Mouse (Mus musculus) MEL-GATA-1-ER (cell line): Measurements from ENCODE around the gene Sgcb.
A peak's percentile ranks its signal among the peaks of the same experiment; 100 is the strongest.
"Not testable (repeated sequence)": the region's sequence is repeated elsewhere in the genome, so short reads cannot be mapped to it uniquely, and the experiment has no call there.

ENCODE experiments used
- DNase-seq: peaks from one replicate; pipeline ENCODE4 v3.0.0-alpha.2; 2012; ENCODE audit warnings: low read depth; ENCODE audit errors: extremely low read depth

Sgcb gene

DNA sequence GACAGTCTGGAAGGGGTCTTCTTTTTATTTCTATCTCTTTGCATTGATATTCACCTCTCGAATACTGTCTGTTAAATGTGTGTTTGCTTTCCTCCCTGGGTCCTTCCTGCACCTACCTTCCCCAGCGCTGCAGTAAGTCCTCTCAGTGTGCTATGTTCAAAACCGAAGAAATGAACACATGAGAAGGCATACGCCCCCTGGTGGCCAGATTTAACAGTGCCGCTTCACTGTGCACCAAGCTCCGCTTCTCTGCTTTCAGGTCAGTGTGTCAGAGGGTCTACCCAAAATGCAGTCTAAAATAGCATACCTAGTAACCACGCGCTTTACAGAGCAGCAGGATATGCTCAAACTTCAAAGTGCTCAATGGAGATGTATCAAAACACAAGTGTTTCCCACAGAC is 14.4 kb downstream of the Sgcb start:
- peak; percentile 52 for DNase-seq

DNA sequence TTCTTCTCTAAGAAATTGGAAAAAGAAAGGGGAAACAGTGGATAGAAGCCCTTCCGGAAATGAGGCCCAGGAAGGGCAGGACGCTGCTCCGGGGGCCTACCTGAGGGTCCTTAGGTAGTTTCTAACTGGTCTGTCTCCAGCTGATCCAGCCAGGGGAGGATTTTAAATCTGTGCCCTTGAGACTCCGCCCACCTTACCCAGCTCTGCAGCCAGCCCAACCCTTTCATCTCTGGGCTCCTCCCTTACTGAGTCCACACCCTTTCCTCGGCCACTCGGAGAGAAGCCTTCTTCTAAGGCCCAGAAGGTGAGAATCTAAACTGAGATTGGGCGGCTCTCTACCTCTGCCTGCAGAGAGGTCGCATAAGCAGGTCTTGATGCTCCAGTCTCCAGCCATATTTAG is 15.3 kb downstream of the Sgcb start, which contains the start of gene Lrrc66:
Lrrc66 (minus strand) TSS at position 236 of the 400 bp plus-strand sequence.
- DNase-seq, result no peak

DNA sequence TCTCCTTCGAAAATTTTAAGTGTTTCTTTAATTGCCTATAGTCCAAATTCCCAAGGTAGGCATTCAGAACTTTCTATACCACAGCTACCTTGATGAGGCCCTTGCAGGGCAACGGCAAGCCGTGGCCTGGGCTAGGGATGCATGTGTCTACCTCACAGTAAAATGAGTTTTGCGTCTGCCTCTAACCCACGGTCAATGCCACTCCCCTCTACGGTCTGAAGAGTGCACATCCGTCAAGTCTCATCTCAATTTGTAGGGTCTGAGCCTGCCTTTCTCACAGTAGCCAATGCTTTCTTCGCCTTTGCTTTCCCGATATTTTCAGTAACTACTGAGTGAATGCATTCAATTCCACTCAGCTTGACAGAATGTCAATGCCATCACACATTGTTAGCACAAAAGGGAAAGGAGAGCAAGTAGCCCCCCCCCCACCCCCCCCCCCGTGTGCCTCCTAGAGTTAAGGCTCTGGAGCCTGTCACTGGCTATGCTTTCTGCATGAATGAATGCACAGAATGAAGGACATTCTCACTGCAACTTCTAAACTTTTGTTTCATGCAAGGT is 16.5 kb downstream of the Sgcb start:
- DNase-seq, result no peak

DNA sequence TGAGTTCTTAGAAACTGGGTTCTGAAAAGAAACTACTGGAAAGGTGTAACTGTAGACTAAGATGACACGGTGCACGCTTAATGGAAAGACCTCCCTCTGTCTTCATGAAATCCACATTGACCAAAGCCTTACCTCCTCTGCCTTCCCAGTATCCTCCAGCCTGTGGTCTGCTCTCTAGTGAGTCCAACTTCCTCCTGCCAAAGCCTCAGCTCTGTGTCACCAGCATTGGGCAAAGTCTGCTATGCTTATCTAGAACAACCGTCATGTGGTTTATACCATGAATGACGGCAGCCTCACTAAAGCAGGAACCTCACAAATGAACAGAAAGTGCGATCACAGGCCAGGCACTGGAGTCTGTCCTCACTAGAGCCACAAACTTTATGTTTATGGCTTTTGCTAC is 17.4 kb downstream of the Sgcb start:
- DNase-seq, result peak; percentile 93

DNA sequence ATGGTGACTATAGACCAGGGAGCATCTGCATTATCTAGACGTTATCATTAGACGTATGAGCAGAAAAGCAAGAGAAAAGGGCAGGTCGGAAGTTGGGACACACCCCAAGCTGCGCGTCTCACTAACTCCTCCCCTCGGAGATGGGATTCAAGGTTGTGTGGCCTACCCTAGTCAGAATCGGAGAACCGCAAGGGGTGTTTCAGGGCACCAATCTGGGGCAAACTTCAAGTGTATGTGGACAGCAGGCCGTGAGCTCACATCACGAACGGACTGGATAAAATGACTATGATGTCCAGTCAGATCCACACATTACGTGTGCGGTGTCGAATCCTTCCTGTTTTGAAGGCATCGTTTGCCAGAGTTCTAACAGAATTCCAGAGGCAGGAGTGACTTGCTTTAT is 19.6 kb downstream of the Sgcb start:
- DNase-seq, result no peak

DNA sequence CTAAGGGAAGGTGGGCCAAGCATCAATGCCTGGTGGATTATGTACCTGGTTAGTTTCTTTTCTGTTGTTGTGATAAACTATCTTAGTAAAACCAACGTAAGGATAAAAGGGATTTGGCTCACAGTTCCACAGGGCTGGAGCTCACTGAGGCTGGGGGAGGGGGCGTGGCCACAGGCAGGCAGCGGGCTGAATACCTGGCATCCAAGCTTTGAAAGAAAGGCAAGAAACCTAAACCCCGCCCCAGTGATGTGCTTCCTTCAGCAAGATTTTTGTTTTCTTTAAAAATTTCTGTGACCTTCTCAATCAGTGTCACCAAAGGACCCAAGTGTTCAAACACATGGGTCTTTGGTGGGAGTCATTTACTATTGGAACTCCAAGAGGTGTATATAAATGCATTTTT is 20.0 kb downstream of the Sgcb start:
- no peak for DNase-seq

DNA sequence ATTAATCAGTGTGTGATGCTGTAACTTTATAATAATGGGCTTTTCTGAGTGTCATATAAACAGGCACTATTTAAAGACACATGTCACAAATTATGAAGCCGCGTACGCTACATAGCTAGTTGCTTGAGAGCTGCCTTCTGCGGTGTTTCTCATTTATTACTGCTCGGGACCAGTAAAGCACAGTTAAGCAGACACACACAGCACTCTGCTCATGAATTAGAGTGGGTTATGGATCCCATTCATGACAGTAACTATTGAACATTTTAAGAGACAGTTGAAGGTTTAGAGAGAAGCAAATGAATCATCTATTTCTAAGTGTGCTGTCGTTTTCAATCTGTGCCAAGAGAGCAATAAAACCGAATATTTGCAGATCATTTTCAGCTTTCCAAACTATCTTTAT is 20.7 kb downstream of the Sgcb start:
- no peak for DNase-seq

DNA sequence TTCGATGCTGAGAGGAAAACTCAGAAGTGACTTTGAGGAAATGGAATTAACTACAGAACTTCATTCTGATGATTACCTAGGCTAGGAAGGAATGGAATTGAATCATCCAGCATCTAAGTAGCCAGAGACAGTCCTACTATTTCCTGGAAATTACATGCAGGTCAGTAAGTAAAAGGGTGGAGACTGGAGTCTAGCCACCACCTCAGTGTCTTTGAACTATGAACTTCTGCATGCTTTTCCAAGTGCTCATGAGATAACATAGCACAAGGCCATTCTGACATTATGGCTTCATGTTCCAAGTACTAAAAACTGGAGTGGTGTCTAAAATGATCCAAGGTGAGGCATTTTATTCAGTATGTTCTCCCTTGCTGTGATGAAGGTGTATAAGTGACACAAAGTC is 22.1 kb downstream of the Sgcb start:
- DNase-seq, result no peak

DNA sequence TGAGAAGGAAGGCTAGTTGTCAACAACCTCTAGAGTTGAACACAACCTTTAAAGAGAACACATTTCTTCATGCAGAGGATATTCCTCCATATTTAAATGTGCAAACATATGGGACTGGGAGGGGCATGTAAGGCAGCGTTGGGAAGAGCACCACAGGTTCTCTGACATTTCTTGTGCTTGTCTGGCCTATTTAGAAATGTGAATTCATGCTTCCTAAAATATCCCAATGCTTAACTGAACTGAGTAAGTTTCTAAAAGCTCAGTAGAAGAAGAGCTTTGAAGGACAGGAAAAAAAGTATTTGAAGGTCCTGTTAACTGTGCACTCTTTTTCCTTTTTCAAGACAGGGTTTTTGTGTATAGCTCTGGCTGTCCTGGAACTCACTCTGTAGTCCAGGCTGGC is 28.6 kb downstream of the Sgcb start:
- no peak for DNase-seq

DNA sequence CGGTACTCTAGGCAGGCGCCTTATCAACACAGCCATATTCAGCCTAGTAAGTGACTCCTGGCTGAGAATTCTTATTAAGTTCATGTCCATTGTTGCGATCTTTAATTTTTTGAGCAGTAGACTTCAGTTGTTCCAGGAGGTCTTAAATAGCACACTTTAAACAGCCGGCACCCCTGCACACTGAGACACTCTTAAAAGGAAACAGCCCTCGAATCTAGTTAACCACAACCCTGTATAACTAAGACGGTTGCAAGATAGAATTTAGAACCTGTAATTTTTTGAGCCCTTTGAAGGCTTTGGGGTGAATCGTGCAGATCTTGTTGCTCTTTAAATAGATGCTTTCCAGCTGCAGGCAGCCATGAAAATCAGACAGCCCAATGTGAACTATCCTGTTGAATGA is 32.4 kb downstream of the Sgcb start:
- no peak for DNase-seq

DNA sequence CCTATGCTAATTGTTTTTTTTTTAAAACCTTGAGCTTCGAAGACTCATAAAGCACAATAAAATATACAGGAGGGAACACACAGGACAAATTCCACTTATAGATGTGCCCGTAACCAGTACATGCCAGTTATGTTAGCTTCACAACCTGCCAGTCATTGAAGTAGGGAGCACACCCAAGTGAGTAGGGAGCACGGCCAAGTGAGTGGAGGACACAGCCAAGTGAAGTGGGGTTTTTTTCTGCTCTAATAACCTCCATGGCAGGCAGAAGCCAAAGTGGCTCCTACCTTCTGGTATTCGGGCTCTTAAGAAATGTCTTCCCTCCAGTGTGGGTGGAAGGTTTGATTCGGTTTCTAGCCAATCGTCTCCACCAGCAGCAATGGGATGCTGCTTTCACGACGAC is 34.3 kb downstream of the Sgcb start:
- DNase-seq, result no peak

DNA sequence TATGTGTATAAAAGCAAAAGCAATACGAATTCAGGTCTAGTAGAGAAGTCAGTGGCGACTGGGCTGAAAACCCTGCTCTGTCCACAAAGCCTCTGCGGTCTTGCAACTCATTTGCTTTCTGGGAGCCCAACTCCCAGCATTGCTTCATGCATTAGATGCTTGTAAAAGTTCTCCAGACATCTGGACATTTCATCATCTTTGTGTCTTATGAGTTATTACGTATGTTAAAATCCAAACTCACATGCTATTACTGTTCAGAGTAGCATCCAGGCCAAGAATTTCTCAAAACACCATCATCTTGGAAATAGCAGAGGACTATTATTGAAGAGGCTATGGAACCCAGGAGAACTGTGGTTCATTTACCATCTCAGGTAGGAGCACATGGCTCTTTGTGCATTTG is 36.5 kb downstream of the Sgcb start:
- no peak for DNase-seq

DNA sequence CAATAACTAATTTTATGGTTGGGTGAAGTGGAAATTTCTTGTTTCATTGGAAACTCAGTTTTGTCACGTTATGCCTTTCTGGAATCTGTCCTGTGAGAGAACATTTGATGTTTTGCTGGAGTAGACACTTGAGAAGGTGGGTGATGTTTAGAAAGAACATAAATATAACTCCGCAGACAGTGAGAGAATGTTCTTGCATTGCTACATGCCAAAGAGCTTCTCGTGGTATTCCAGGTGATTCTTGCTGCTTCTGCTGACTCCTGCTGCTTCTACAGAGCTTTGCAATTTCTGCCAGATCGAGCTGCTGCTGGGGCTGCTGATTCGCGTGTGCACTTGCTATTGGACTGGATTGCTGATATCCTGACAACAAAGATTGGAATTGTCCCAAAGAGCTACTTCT is 42.6 kb downstream of the Sgcb start:
- no peak for DNase-seq

DNA sequence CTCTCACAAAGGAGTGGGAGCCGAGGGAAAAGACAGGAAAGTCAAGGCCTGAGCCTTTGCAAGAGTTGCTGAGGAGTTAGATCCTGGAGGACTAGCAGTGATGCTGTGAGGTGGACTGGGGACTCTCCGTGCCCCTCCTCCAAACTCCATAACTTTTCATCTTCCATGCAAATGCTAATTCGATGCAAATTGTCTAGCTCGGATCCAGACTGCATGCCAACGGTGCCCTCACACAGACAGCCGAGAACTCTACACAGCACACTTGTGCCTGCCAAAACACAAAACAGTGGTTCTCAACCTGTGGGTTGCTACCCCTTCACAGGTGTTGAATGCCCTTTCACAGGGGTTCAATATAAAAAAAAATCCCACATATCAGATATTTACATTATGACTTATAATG is 43.0 kb downstream of the Sgcb start:
- DNase-seq, result no peak

DNA sequence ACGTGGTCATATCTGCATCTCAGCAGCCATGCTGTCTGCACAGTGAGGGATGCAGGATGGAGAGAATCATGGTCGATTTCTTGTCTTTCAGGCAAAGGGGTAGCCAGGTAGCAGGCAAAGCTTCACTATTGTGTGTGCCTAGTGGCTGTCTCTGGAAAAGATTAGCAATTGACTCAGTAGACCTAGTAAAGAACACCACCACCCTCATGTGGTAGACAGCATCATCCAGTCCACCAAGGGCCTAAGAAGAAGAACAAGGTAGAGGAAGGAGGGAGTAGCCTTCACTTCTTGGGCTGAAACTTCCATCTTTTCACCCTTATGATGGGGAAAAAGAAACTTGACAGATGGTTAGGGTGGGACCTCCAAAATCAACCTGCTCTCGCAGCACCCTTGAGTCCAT is 44.7 kb downstream of the Sgcb start:
- no peak for DNase-seq

DNA sequence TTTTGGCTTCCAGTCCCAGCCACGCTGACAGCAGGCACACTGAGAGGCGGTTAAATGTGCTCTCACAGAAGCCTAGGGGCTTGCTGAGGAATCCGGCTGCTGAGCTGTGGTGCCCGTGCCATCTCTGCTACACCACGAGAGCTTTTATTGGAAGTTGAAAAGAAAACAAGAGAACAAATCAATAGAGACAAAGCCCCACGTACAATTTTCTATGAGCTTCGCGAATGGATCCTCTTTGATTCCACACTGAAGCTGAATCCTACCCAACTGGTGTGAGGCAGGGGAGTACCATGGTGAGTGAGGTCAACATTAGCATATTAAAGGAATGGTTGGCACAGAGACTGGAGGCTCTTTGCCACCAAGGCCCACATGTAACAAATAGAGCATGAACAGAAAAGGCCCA is 46.2 kb downstream of the Sgcb start:
- no peak for DNase-seq

DNA sequence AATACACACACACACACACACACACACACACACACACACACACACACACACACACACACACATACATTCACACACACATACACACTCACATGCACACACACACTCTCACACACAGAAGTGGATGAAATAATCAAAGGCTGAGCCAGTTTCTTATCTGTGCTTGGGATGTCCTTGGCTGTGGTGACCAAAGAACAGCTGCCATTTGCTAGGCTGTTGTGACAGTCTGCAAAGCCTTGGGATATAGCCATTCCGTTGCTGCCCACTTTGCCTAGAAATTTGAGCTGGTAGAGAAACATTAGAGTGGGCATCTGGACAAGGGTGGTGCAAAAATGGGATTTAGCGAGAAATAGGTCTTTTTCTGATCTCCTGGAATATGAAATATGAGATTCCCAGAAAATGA is 47.6 kb downstream of the Sgcb start:
- no peak for DNase-seq

DNA sequence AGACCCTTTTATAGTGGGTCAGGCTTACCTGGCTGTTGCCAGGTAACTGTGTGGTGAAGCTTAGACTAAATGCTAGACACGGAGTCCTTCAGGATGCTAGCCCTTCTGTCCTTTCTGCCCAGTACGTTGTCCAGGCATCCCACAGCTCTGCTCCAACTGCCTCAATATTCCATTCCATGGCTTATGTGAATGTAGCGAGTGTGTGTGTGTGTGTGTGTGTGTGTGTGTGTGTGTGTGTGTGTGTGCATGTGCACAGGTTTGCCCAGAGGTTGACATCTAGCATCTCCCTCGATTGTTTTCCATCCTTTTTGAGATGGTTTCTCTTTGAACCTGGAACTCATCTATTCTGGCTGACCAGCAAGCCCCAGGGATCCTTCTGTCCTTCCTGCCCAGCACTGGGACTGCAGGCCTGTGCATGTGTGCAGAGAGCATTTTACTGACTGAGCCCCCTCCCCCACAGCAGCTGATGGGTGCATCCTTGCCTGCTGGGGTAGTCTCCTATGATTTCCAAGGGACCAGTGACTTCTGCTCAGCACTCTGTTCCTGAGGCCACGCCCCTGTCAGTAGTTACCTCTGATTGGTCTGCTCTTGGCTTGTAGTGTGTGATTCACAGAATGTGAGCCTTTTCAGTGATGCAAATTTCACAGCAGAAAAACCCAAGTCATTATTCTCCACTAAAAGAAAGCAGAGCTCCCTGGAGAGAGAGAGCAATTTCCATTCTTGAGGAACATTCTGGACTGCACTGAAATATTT is 48.5 kb downstream of the Sgcb start:
- no peak for DNase-seq

DNA sequence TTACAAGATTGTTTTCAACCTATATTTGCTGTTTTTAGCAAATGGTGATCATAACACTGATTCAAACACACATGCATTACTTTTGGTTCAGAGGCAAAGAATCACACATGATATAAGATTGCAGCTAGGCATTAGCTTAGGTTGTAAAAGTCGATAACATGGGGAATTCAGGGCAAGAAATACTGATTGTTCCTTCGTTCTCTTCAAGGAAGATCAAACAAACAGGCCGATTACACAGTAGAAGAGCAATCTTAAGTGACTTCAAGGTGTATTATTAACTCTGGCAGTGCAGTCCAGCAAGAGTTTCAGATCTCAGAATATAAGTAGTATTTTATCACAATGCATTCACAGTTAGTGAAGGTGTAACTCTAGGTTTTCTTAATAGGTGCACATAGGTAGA is 60.5 kb downstream of the Sgcb start:
- no peak for DNase-seq

DNA sequence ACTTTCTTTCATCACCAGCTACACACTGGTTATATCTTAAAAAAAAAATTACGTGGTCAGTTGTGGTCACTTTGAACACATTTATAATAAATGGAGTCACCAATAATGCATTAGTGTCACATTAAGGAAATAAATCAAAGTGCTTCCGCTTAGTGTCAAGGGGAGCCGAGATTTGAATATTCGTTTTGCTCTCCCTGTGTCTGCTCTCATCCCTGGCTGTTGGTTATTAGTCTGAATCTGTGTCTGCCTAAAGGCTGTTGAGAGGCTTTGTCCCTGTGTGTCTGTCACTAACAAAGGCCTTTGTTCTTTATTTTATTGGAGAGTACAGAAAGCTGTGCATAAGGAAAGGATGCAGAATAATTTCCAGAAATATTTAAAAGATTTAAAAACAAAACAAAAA is 61.0 kb downstream of the Sgcb start:
- no peak for DNase-seq

DNA sequence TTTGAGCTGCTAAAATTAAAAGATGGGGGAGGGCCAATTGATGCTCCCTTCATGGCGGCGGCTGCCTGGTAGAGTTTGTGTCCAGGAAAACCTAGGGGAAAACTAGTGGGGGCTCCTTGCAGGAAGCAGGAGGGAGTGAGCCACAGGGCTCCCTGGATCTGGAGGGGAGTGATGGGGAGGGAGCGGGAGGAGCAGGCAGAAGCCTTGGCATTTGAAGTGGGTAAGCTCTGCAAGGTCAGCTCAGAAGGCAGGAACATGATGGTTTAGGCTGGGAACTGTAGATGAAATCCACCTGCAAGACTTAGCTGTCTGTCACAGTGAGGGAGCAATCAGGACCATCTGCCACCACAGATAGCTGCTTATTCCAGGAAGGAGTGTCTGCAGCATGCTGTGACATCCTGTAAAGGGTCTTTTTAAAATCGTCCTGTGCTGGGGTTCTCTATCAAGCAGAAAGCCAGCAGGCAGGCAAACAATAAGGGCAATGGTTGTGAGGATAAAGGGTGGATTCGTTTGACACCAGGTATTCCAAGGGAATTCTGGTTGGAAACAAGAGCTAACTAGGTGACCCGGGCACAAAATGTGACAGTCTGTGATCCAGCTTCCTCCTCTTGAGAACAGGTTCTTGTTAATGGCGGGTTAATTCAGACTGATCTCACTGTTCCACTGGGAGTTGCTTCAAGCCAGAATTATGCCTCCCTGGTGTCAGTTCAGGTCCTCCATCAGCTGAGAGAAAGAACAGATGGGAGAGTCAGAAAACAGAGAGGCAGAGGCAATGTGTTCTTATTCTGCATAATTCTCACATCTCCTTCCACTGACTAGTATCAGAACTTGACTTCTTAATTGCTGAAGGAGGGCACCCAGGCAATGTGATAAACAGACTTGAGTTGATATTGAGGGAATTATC is 62.1 kb downstream of the Sgcb start:
- no peak for DNase-seq

DNA sequence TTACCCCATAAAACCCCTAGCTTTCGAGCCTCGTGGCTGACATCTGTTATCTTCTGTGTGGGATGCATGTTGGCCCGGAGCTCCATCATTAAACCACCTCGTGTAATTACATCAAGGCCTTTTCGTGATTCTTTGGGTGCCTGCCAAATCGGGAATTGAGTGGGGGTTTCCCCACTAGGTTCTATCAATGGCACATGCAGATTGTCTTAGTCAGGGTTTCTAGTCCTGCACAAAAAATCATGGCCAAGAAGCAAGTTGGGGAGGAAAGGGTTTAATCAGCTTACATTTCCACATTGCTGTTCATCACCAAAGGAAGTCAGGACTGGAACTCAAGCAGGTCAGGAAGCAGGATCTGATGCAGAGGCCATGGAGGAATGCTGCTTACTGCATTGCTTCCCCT is 63.6 kb downstream of the Sgcb start:
- DNase-seq, result not testable (repeated sequence)
